Mouse (Mus musculus): Measurements from ENCODE around the gene Hmgn3. TPM values are rescaled to one million over a fixed set of nuclear protein-coding genes. Genes with fewer than 3 reads are reported as not detected.

The Hmgn3 gene
- total RNA-seq, 2 experiments from 2014 or later = 26.8 to 36.6 TPM

DNA sequence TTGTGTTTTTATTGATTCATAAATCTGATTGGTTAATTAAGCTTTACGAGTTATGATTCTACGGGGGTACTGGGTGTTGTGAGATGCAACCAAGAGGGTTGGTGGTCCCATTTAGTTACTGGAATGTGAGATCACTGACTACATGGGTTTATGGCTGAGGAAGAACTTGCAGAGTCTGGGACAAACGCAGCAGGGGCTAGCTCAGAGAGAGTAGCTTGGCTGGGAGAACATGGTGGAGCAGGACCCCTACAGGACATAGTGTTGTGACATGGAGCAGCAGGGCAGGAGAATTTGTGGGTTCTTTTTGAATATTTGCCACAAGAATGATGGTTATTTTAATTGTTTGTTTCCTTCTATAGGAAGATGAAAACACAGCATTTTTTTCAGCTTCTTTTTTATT lies 45.7 kb downstream of the Hmgn3 start:
- no peak for DNase-seq

DNA sequence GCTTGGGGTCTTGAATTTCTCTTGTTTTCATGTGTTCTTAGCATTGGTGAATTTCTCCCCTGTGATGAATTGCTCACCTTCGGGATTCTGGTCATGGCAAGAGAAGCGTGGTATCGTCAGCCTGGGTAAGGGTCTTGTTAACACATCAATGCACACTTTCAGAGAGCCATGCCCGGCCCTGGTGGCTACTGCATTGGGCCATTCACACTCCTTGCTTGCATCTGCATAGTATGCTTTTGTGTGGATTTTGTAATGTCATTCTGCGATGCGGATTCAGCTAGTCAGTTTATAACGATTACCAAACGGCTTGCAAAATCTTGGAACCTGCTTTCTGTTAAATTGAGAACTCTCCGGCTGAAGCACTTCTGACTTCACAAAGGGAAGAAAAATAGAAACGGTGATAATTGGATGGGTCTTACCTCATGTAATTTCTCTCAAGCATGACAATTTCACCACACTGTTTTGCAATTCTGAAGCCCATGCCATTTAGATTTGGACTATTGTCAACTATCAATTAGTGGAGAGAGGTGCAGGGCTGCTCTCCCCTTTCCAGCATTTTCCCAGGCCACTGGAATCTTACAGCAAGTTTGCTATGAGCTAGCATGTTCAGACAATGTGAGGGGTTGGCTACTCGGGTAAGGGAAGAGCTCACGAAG lies 47.7 kb downstream of the Hmgn3 start:
- no peak for DNase-seq

DNA sequence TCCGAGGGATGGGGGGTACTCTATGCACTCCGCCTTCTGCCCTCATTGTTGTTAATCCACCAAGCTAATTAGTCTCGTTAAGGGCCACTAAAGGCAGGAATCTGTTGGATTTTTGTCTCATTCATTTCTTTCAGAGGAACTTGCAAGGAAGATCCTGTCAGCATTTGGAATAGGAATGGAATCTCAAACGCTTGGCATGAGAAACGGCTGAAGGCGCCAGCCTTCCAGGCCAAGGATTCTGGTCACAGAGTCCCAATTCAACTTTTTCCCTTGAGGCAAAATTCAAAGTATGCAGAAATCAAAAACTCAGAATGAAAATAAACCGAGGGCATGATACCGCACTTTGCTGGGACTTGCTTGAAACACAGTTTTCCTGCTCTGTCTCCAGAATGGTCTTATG lies 48.7 kb downstream of the Hmgn3 start:
- peak; percentile 48 for DNase-seq

DNA sequence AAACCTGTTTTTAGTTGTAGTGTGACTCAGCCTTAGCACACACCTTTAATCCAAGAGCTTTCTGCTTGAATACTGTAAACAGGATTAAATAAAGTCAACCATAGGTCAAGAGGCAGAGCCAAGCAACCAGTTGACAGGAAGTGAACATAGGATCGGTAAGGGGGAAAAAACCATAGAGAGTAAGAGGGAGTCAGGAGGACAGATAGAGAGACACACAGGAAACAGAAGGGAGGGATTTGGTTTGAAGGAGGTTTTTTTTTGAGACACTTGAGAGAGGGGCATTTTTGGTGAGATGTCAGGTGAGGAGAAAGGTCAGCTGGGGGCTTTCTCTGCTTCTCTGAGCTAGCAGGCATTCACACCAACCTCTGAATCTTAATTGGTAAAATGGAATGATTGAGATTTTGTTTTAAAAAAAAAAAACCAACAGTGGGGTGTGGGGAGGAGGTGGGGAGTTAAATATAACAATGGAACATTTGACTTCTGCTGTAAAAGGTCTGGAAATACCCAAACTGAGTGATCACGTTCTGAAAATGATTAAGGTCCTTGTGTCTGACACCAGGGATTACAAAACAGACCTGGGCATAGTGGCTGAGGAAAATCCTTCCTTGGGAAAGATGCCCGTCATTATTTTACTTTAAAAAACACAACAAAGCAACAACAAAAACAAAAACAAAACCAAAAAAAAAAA lies 51.7 kb downstream of the Hmgn3 start:
- DNase-seq = no peak

GRCm38 (mm10) chr9:83083790-83084469 lies 62.6 kb downstream of the Hmgn3 start:
- DNase-seq = no peak

- no peak for DNase-seq
Measured at GRCm38 (mm10) chr9:83083091-83083490, 63.4 kb downstream of the Hmgn3 start.

DNA sequence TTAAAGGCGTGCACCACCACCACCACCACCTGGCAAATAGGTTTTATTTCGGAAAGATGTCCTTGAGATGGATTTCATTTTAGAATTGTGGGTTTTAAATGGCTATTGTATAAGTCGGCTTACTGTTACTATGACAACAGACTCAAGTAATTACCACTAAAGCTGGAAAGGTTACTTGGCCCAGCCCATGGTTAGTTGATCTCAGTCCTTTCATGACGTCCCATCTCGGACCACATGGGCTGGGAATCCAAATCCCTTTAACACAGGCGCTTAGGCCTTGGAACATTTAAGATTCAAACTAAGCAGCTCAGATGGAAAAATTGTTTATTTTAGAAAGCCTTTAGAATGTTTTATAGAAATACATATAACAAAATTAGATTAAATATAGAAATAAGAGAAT lies 64.2 kb downstream of the Hmgn3 start:
- no peak for DNase-seq

DNA sequence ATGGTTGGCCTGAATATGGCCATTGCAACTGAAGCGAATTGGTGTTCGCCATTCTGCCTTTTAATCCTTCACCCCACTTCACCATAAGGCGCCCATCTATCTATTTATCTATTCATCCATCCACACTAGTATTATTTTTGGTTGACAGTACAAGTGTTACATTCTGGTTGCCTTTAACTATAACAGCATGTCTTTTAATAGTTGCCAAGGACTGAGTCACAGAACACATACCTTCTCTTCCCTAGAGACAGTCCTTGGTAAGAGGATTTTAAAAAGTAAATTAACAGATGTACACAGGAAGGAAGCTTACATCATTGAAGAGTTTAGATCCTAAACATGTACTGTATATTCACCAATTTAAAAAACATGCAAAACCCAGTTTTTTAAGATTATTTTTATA lies 66.8 kb downstream of the Hmgn3 start:
- no peak for DNase-seq

DNA sequence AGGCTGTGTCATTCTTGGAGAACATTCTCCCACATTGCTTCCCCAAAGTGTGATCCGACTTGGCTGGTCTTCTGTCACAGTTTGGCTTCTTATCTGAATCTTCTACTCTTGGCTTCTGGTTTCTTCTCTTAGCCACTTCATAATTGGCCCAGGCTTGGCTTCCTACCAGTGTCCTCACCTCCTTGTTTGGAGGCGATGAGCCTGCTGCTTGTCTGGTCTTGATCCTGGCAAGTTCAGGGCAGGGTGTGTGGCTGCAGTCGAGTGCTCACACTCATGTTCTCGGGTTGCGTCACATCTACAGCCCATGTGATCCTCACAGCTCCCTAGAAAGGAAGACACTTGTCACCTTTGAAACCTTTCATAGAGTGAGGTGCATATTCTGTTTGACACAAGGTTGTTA lies 78.2 kb downstream of the Hmgn3 start:
- no peak for DNase-seq

DNA sequence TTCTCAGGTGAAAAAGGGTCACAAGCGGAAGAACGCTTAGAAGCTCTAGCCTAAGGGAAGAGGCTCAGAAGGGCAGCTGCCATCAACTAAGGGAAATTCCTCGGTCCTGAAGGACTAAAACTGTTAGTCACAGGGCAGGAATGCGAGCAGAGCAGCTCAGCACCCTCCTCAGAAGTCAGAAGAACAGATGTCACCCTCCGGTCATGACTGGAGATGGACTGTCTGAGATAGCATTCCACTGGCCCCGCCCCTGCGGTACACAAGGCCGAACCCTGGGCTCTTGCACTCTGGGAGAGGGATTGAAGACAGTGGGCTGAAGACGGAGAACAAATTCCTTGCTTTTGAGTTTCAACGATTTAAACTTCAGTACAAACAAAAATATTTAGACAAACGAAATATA lies 85.2 kb downstream of the Hmgn3 start:
- DNase-seq = no peak

Other genes with a start within 250 kb of the Hmgn3 start
- gene Phip, start 171.2 kb downstream of the Hmgn3 start, total RNA-seq (2021) = 10 to 100 TPM; 32.7 to 53.1 TPM

Data from gastrocnemius, postnatal 10 days (tissue).